Mouse (Mus musculus): ENCODE data around the gene Ormdl3.

Gene Ormdl3

GRCm38 (mm10) chr11:98588833-98589281 lies 1.7 kb upstream of the Ormdl3 start:
- DNase-seq (ENCODE audit: low spot score), result peak; percentile 61

DNA sequence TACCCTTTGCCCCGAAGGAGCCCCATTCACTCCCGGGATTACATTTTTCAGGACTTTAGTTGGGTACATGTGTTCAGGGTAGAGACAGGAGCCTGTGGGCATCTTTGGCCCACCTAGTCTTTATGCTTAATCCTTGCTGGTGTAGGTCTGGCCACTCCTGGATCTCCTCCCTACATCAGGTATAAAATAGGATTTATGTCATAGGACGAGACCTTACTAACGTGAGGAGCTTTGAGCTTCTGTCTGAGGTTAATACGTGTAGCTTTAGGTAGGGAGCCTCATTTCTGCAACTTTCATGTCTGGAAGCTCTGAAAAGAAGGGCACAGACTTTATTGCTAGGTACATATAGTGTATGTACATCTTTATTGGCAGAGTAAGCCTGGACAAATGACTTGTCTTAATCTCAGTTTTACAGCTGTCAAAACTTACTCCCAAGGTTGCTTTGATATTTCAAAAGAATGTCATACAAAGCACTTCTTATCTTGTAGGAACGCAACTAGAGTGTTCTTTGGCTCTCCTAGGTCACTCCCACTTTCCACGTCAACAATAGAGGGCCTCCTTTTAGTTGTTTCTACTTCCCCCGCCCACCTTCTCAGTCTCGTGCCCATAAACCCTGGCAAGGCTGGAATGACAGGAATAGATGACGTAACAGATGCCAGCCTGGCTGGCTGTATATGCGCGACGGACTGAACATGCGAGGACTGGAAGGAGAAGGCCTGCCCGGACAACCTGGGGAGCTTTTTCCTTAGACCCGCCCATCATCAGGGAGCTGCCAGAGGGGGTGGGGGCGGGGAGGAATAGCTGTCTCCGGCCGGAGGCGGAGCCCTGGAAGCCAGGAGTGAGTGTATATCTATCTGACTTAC lies 747 bp upstream of the Ormdl3 start:
- peak; percentile 84 for DNase-seq (ENCODE audit: low spot score)

DNA sequence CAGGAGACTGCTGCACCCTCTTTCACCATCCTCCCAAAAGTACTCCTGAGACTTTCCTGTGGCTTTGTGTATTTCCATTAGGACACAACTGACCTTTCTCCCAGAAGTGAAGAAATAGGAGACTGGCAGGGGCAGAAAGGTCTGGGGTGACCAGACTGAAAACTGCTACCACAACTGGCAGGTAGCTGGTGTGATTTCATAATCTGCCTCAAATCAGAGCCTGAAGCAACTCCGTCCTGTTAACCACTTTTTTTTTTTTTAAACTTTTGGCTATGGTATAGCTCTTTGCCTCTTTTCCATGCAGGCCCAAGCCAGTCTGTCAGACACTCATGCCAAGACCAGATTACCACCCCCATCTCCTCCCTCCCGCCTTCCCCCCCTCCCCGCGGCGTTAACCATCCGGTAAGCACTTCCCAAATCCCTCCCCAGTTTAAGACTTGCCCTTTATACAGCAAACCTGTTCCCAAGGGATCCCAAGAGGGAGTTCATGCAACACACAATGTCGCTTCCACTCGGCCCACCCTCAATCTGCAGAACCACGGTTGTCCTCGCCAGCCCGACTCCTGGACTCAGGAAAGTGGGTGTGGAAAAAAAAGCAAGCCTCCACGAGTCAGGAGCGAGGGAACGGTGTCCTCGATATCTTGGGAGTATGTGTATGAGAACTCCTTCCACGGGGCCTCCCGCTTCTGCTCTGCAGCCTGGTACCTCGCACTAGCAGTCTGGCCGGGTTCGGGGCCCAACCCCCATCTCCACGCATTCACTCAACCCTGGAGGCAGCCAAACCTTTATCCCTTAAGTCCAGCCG lies 879 bp downstream of the Ormdl3 start:
- DNase-seq (ENCODE audit: low spot score), result peak; percentile 91

- peak; percentile 51 for DNase-seq (ENCODE audit: low spot score)
Observed at GRCm38 (mm10) chr11:98584629-98585177, 2.5 kb downstream of the Ormdl3 start.

GRCm38 (mm10) chr11:98584146-98584545 lies 3.0 kb downstream of the Ormdl3 start:
- DNase-seq (ENCODE audit: low spot score), result peak; percentile 41

- DNase-seq (ENCODE audit: low spot score), result no peak
Observed at GRCm38 (mm10) chr11:98583571-98583970, 3.6 kb downstream of the Ormdl3 start.

DNA sequence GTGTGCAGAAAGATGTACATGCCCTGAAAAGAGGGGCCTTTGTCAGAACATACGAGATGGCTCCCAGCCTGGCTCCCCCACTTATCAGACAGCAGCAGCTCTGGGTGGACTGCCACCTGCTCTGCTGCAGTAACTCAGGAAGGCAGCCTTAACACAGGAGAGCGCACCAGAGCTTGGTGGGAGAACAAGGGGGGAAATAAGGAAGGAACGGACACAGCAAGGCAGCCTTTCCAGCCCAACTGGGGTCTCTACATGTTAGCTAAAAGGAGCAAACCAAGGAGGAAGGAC lies 4.0 kb downstream of the Ormdl3 start:
- no peak for DNase-seq (ENCODE audit: low spot score)

DNA sequence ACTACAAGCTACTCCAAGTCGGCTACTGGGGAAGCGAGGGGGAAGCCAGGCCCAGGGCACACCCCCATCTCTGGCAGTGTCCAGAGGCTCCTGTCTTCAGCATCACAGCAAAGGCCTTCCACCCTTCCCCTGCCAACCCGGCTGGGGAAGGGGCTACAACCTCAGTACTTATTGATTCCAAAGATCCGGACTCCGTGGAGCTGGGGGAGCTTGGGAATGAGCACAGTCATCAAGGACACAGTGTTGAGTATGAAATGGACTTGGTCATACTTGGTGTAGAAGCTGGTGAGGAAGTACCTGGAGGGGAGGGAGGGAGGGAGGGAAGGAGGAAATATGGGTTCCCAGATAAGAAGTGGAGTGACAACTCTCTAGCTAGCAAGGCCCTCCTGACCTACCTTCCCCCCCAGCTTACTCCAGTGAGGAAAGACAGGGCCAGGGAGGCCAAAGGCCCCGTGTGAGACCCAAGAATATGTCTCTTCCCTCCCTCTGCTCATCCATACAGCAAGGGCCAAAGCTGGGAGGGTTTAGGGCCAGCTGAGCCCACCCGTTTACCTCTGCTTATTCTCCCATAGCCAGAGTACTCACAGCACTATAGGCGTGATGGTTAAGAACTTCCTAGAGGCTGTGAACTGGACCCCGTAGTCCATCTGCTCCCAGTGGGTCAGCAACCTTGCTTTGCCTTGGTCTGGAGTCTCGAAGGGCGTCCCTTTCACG lies 4.5 kb downstream of the Ormdl3 start:
- no peak for DNase-seq (ENCODE audit: low spot score)

GRCm38 (mm10) chr11:98582030-98582388 lies 5.2 kb downstream of the Ormdl3 start:
- no peak for DNase-seq (ENCODE audit: low spot score)

DNA sequence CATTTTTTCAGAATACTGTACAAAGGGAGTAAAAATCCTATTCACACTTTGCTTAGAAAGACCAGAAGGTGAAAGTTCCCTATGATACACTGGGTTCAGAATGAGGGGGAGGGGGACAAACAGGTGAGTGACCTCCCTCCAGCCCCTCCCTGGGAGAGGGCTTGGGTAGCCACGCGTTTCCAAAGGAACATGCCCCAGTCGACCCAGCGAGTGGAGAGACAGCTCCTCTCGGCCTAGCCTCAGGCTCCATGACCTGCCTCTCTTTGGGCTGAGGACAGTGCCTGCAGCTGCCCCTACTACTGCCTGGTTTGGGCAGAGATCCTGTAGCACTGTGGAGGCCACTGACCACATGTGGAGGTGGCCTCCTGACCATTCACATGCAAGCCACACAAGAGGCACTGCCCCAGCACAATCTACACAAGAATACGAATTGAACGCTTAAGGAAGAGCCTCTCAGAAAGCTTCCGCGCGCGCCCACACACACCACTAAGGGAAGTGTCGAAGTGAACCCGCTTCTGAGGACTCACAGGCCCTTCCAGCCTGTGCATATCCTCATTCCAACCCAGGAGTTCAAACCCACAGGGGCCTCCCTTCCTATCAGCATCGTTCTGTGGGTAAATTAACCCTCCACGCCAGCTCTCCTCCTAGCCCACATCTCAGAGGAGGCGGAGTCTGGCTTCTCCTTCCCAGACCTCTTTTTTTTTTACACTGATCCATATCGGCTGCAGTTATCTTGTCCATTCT lies 5.7 kb downstream of the Ormdl3 start:
- DNase-seq (ENCODE audit: low spot score), result no peak

GRCm38 (mm10) chr11:98580301-98581121 lies 6.7 kb downstream of the Ormdl3 start:
- peak; percentile 41 for DNase-seq (ENCODE audit: low spot score)

- DNase-seq (ENCODE audit: low spot score), result peak; percentile 90
Observed at GRCm38 (mm10) chr11:98577776-98578175, 9.4 kb downstream of the Ormdl3 start.

GRCm38 (mm10) chr11:98569461-98569860 lies 17.7 kb downstream of the Ormdl3 start:
- no peak for DNase-seq (ENCODE audit: low spot score)

- no peak for DNase-seq (ENCODE audit: low spot score)
Observed at GRCm38 (mm10) chr11:98568326-98568725, 18.8 kb downstream of the Ormdl3 start.

GRCm38 (mm10) chr11:98563921-98564414 lies 23.2 kb downstream of the Ormdl3 start:
- no peak for DNase-seq (ENCODE audit: low spot score)

- DNase-seq (ENCODE audit: low spot score), result no peak
Observed at GRCm38 (mm10) chr11:98563025-98563424, 24.1 kb downstream of the Ormdl3 start.

DNA sequence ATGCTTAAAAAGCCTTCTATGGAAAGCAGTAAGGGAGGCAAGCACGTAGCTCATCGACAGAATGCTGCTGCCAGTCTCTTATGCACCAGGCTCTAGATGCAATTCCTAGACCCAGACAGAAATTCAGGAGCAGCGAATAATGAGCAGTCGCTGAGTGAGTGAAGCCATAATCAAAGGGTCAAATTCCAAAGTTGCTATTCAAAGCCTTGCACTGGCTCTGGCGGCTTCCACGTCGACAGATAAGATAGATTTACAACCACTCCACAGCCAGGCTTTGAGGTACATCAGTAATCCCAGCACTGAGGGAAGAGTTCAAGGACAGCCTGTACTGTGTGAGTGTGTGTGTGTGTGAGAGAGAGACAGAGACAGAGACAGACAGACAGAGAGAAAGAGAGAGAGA lies 26.2 kb downstream of the Ormdl3 start:
- DNase-seq (ENCODE audit: low spot score), result no peak

- DNase-seq (ENCODE audit: low spot score), result peak; percentile 26
Observed at GRCm38 (mm10) chr11:98555124-98555700, 32.0 kb downstream of the Ormdl3 start.

GRCm38 (mm10) chr11:98553966-98554365 lies 33.2 kb downstream of the Ormdl3 start:
- DNase-seq (ENCODE audit: low spot score), result no peak

All from adipocyte (in vitro differentiated cells).